Mouse (Mus musculus): ENCODE data around the gene L3mbtl3. TPM values are rescaled to one million over a fixed set of nuclear protein-coding genes. Genes with fewer than 3 reads are reported as not detected.

Gene L3mbtl3
- polyA plus RNA-seq (2015; fragmentation: Illumina TruSeq; extraction: RNeasy Lipid Tissue Mini Kit (QIAGEN cat#74804); ENCODE audit: insufficient read depth, low replicate concordance): 32.7 TPM

GRCm38 (mm10) chr10:26375790-26376545 is at the start of gene L3mbtl3:
TSS of gene L3mbtl3 (minus strand) at chr10:26375971.

GRCm38 (mm10) chr10:26229488-26229887 is 146.3 kb downstream of the L3mbtl3 start, which contains the start of gene Samd3:
TSS of gene Samd3 (plus strand) at chr10:26229707.

Other genes with a start within 250 kb of the L3mbtl3 start
- gene Samd3, start 146.3 kb downstream of the L3mbtl3 start, polyA plus RNA-seq (2015; fragmentation: Illumina TruSeq; extraction: RNeasy Lipid Tissue Mini Kit (QIAGEN cat#74804); ENCODE audit: insufficient read depth, low replicate concordance): 11.2 TPM

Data from spleen, adult 10 weeks (tissue).